Mouse (Mus musculus) liver, embryonic 16.5 days (tissue): ENCODE measurements at regions not wholly inside any gene's neighbourhood (a gene's known extent, or its start where the extent isn't known, plus 50 kb on each side); places are given as distances from the start of the nearest gene placed in this dataset.
A peak's percentile ranks its signal among the peaks of the same experiment; 100 is the strongest.

Source experiments
- ATAC-seq: fragments of 200-750 bp; cut with Nextera tagmentation; 2 replicates; pipeline ENCODE4 v1.8.0; 2017; ENCODE audit warnings: low read depth, mild to moderate bottlenecking, moderate number of reproducible peaks, moderate library complexity
- H3K27ac ChIP-seq: fragments of 300-500 bp; sonication (generic); 2 replicates; pipeline ENCODE4 v1.5.1; 2014; ENCODE audit warnings: mild to moderate bottlenecking, low read length
- H3K27me3 ChIP-seq: fragments of 300-500 bp; sonication (generic); 2 replicates; pipeline ENCODE4 v1.6.1; 2014; ENCODE audit warnings: low read depth, low read length, mixed read lengths; ENCODE audit not compliant: control insufficient read depth, insufficient read depth
- H3K36me3 ChIP-seq: fragments of 300-500 bp; sonication (generic); 2 replicates; pipeline ENCODE4 v1.6.1; 2014; ENCODE audit warnings: mild to moderate bottlenecking; ENCODE audit not compliant: control insufficient read depth, insufficient read depth
- H3K4me1 ChIP-seq: fragments of 300-500 bp; sonication (generic); 2 replicates; pipeline ENCODE4 v1.6.1; 2014; ENCODE audit warnings: low read depth, low read length, mixed read lengths; ENCODE audit not compliant: control insufficient read depth
- H3K4me2 ChIP-seq: fragments of 300-500 bp; sonication (generic); 2 replicates; pipeline ENCODE4 v1.6.1; 2014; ENCODE audit warnings: low read depth, low read length, mixed read lengths
- H3K4me3 ChIP-seq: fragments of 300-500 bp; sonication (generic); 2 replicates; pipeline ENCODE4 v1.5.1; 2014; ENCODE audit warnings: low read depth, mild to moderate bottlenecking, low read length
- H3K9ac ChIP-seq: fragments of 300-500 bp; sonication (generic); 2 replicates; pipeline ENCODE4 v1.6.1; 2014; ENCODE audit warnings: low read depth, low read length
- H3K9me3 ChIP-seq: fragments of 300-500 bp; sonication (generic); replicated peaks from 2 replicates; pipeline ENCODE4 v1.6.1; 2016; ENCODE audit warnings: low read length; ENCODE audit not compliant: control insufficient read depth
- WGBS: fragments of 180-500 bp; shearing (Covaris S2); extraction: QIAGEN DNeasy Blood & Tissue Kit; methylation state at CpG from one replicate; pipeline ENCODE4 v1.1.7; 2014; ENCODE audit not compliant: insufficient replicate concordance; 5-methylcytosine and 5-hydroxymethylcytosine counted together

DNA sequence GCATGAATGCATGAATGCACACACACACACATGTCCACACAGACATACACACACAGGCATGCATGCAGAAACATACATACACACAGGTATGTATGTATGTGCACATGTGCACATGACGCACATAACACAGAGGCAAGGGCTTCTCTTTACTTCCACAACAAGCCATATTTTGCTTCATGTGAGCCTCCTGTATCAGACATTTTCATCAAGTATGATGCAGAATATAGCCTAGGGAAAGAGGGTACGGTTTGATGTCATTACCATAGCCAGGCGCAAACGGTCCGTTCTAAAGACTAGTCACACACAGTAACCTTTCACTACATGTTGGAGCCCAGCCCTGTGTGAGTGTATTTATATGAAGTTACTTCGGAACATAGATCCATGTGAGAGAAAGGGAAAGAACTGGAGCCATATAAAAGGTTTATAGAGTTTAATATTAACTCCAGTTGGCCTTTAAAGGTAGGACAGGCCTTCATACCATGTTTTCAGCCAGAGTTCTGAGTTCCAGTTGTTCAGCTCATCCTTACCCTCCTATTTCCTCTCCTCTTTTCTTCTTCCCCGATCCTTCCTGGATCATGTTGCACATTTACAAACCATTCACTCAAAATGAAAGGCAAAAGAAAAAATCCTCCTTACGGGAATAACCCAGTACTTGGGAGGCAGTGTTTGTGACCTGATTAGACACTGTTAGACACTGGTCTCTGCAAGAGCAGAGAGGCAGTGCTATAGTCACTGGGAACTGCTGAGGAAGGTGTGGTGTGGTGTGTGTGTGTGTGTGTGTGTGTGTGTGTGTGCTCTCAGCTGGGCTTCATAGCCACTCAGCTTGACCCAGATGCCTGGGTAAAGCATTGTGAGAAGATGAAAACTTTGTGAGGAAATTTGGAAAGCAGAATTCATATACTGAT lies 434.1 kb upstream of the Ccnh start:
- H3K4me2 ChIP-seq, result no peak overlapping the region
- WGBS, result 65% methylated on average over 8 of the region's 8 CpGs
- ATAC-seq, result no peak
- no peaks in the 10 kb centered on the region for H3K9me3 ChIP-seq
- H3K4me1 ChIP-seq, result no peaks in the 10 kb centered on the region
- no peak overlapping the region for H3K4me3 ChIP-seq
- H3K36me3 ChIP-seq, result no peaks in the 10 kb centered on the region
- no peaks in the 10 kb centered on the region for H3K27me3 ChIP-seq
- no peak overlapping the region for H3K9ac ChIP-seq
- H3K27ac ChIP-seq, result no peak overlapping the region

DNA sequence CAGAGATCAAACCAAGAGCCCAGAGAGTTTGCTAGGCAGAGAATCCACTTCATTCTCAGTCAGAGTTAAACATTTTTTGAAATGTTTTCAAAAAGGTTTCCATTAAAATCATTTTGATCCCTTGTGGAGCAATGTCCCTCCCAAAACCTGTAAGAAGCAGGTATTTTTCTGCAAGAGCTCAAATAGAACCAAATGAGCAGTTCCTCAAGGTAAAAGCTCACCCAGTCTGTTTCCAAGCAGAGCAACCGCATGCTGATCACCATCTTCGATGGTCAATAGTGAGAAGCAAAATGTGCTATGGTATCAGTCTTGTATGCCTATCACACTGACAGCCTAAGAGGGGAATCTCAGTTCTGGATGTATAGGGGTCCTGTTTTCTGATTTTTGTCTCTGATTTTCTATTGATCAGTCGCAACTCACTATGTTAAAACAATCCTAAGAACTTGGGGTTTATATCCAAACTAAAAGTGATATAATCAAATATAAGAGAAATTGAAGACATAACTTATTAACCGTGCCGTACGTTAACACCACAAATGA lies 432.3 kb upstream of the Ccnh start:
- H3K4me1 ChIP-seq, result no peaks in the 10 kb centered on the region
- H3K27me3 ChIP-seq, result no peaks in the 10 kb centered on the region
- WGBS, result 66% methylated on average over 6 of the region's 6 CpGs
- no peak overlapping the region for H3K27ac ChIP-seq
- ATAC-seq, result no peak
- no peak overlapping the region for H3K4me2 ChIP-seq
- no peaks in the 10 kb centered on the region for H3K9me3 ChIP-seq
- H3K36me3 ChIP-seq, result no peaks in the 10 kb centered on the region
- no peak overlapping the region for H3K4me3 ChIP-seq
- H3K9ac ChIP-seq, result no peak overlapping the region

DNA sequence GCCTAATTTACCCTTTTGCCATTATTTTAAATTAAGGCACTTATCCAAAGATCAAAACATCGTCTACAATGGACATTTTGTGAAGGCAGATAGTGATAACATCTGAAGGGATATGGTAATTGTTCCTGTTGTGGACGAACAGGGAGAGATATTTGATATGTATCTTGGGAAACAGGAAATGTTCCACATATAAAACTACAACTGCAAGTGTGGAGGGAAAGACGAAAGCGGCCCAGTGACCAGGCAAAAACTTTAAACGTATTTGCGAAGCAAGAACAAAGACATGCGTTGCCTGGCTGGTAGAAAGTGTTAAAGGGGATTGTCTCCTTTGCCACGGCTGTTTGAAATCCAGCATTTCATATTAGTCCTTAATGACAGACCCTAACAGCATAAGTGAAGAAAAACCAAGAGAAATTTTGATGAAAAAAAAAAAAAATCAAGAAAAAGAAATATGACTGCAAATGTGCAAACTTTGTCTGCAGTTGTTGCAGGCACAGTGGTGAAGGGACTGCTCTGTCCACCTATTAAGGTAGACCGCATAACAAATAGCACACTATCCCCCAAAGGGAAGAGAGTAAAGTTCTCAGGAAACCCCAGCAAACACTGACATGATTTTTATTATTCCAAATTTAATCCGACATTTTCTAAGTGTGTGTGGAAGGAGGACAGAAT lies 431.2 kb upstream of the Ccnh start:
- Histone ChIP-seq H3K4me1 (no peaks in the 10 kb centered on the region), H3K9me3 (no peaks in the 10 kb centered on the region), H3K27me3 (no peaks in the 10 kb centered on the region), H3K4me3 (no peak overlapping the region), H3K9ac (no peak overlapping the region), H3K36me3 (no peaks in the 10 kb centered on the region), H3K4me2 (no peak overlapping the region), H3K27ac (no peak overlapping the region)
- no peak for ATAC-seq
- 32% methylated on average over 10 of the region's 10 CpGs for WGBS

DNA sequence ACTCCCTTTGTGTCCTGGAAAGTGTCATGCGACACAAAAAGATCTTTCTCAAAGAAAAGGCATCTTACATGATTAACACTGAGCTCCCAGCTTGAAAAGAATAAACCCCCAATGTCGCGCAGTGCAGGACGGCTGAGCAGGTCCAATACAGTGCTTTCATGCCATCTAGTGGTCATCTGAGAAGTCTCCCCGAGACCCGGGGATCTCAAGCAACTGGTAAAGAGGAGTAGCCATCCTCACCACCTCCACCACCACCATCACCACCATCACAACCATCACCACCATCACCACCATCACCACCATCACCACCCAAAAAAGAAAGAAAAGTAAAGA lies 430.7 kb upstream of the Ccnh start:
- WGBS, result 4% methylated on average over 6 of the region's 6 CpGs
- H3K4me1 ChIP-seq, result no peaks in the 10 kb centered on the region
- H3K4me2 ChIP-seq, result no peak overlapping the region
- H3K27me3 ChIP-seq, result no peaks in the 10 kb centered on the region
- no peaks in the 10 kb centered on the region for H3K36me3 ChIP-seq
- H3K9me3 ChIP-seq, result no peaks in the 10 kb centered on the region
- ATAC-seq, result peak; percentile 43; the same call in 1 of the 2 replicates
- no peak overlapping the region for H3K9ac ChIP-seq
- no peak overlapping the region for H3K4me3 ChIP-seq
- H3K27ac ChIP-seq, result no peak overlapping the region

DNA sequence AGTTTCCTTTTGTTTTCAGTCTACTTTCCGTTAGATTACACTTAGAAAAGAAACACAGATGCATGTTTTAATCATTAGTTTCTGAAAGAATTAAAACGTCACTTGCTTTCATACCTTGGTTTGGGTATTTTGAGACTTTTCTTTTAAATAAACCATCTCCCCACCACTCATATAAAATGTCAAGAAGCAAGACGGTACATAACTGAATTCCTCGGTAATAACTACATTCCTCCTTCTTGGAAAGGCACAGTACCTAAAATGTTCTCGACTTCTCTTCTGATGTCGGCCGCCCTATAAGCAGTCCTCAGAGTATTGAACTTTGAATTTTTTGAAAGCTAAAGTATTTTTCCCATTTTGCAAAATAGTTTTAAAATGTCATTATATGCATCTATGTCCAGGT lies 430.1 kb upstream of the Ccnh start:
- Histone ChIP-seq H3K4me3 (no peak overlapping the region), H3K36me3 (no peaks in the 10 kb centered on the region), H3K27me3 (no peaks in the 10 kb centered on the region), H3K4me1 (no peaks in the 10 kb centered on the region), H3K27ac (no peak overlapping the region), H3K9ac (no peak overlapping the region), H3K4me2 (no peak overlapping the region), H3K9me3 (no peaks in the 10 kb centered on the region)
- WGBS, result 51% methylated on average over 7 of the region's 7 CpGs
- ATAC-seq, result no peak

DNA sequence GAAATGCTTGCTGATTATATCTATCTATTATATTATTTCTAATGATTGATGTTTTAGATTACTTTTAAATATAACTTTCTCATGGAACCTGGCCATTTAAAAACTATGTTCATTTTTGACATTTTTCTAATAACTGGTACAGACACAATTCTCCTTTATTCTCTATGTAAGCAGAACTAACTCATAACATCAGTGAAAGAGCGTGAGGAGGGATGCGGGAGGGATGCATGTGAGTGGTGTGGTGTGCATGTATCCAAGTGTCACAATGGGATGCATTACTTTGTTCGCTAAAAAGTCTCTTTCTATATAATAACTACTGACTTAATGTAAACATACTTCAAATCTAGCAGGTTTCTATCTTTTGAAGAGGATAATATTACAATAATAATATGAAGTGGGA lies 428.7 kb upstream of the Ccnh start:
- WGBS, result 59% methylated on average over 3 of the region's 3 CpGs
- no peak overlapping the region for H3K9ac ChIP-seq
- no peaks in the 10 kb centered on the region for H3K9me3 ChIP-seq
- H3K27ac ChIP-seq, result no peak overlapping the region
- H3K27me3 ChIP-seq, result no peaks in the 10 kb centered on the region
- no peaks in the 10 kb centered on the region for H3K4me1 ChIP-seq
- no peak overlapping the region for H3K4me2 ChIP-seq
- no peak for ATAC-seq
- no peaks in the 10 kb centered on the region for H3K36me3 ChIP-seq
- no peak overlapping the region for H3K4me3 ChIP-seq

DNA sequence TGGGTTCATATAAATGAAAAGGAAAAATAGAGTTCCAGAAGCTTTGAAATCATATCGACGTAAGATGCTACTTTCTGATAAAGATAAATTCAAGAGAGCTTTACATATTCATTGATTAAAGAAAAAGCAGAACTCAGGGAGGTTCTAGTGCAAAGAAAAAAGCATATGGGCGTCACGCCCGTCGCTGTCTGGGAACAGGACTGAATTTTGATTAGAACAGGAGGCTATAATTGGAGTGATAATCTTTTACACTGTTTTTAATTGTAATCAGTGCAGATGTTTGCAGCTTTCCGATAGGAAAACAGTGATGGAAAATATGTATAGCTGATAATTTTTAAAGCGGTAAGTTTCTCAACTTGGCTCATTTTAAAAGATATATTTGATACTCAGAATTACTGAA lies 428.2 kb upstream of the Ccnh start:
- H3K27me3 ChIP-seq, result no peaks in the 10 kb centered on the region
- H3K4me1 ChIP-seq, result no peaks in the 10 kb centered on the region
- H3K4me3 ChIP-seq, result no peak overlapping the region
- no peaks in the 10 kb centered on the region for H3K36me3 ChIP-seq
- ATAC-seq, result no peak
- H3K9me3 ChIP-seq, result no peaks in the 10 kb centered on the region
- WGBS, result 49% methylated on average over 8 of the region's 8 CpGs
- no peak overlapping the region for H3K4me2 ChIP-seq
- H3K27ac ChIP-seq, result no peak overlapping the region
- no peak overlapping the region for H3K9ac ChIP-seq

DNA sequence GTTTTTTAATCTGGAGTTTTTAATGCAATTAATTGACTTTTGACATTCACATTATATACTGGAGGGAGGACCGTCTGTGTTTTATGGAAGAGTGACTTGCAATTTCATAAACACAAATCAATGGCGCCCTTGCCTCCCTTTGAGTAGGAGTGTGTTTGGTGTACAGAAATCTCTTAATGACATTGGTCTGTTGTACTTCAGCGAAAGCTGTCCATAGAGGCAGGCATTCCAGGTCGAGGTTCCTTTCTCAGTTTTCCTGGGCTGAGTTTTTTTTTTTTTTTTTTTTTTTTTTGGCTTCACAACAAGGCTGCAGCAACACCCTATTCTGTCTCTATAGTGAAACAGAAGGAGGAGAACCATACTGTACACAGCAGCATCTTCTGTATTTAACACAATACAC lies 427.4 kb upstream of the Ccnh start:
- Histone ChIP-seq H3K4me1 (no peaks in the 10 kb centered on the region), H3K27ac (no peak overlapping the region), H3K9me3 (no peaks in the 10 kb centered on the region), H3K4me3 (no peak overlapping the region), H3K9ac (no peak overlapping the region), H3K27me3 (no peaks in the 10 kb centered on the region), H3K4me2 (no peak overlapping the region), H3K36me3 (no peaks in the 10 kb centered on the region)
- ATAC-seq, result no peak
- WGBS, result 59% methylated on average over 4 of the region's 4 CpGs

DNA sequence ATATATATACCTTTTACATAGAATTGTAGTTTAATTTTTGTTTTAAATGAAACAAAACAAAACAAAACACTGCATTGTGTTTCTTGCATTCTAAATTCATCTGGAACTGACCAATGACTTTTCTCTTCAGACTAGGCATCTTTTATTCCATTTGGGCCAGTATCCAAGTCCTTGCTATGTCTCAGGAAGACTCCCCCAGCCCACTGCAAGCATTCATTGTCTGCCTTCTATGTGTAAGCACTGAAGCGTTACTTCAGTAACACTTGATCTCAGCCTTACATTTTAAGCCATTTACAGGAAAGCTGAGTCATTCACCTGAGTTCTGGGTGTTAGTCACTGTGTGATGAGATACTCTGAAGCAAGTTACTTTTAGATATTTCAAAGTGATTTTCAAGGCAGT lies 425.3 kb upstream of the Ccnh start:
- H3K4me2 ChIP-seq, result no peak overlapping the region
- no peak overlapping the region for H3K9ac ChIP-seq
- H3K4me1 ChIP-seq, result no peaks in the 10 kb centered on the region
- H3K4me3 ChIP-seq, result no peak overlapping the region
- no peak overlapping the region for H3K27ac ChIP-seq
- H3K9me3 ChIP-seq, result no peaks in the 10 kb centered on the region
- ATAC-seq, result no peak
- no peaks in the 10 kb centered on the region for H3K36me3 ChIP-seq
- no peaks in the 10 kb centered on the region for H3K27me3 ChIP-seq
- WGBS, result 68% methylated on average over 1 of the region's 1 CpGs
